Mouse (Mus musculus) forebrain, embryonic 15.5 days (tissue): ENCODE results near the gene Rps27rt. TPM values are rescaled to one million over a fixed set of nuclear protein-coding genes. Genes with fewer than 3 reads are reported as not detected.
"Not testable (repeated sequence)": the region's sequence is repeated elsewhere in the genome, so short reads cannot be mapped to it uniquely, and the experiment has no call there.

Source experiments
- ATAC-seq: fragments of 200-750 bp; cut with Nextera tagmentation; replicated peaks from 2 replicates; pipeline ENCODE4 v1.8.0; 2017; ENCODE audit warnings: mild to moderate bottlenecking, moderate TSS enrichment, moderate library complexity
- H3K27ac ChIP-seq: fragments of 300-500 bp; sonication (generic); replicated peaks from 2 replicates; pipeline ENCODE4 v1.5.1; 2015; ENCODE audit warnings: mild to moderate bottlenecking, inconsistent platforms
- H3K27me3 ChIP-seq: fragments of 300-500 bp; sonication (generic); 2 replicates; pipeline ENCODE4 v1.6.1; 2015; ENCODE audit warnings: inconsistent platforms
- H3K36me3 ChIP-seq: fragments of 300-500 bp; sonication (generic); 2 replicates; pipeline ENCODE4 v1.6.1; 2015; ENCODE audit warnings: mild to moderate bottlenecking, inconsistent platforms
- H3K4me1 ChIP-seq: fragments of 300-500 bp; sonication (generic); 2 replicates; pipeline ENCODE4 v1.6.1; 2015; ENCODE audit warnings: inconsistent platforms
- H3K4me2 ChIP-seq: fragments of 300-500 bp; sonication (generic); replicated peaks from 2 replicates; pipeline ENCODE4 v1.6.1; 2015; ENCODE audit warnings: mild to moderate bottlenecking, inconsistent platforms
- H3K4me3 ChIP-seq: fragments of 300-500 bp; sonication (generic); 2 replicates; pipeline ENCODE4 v1.5.1; 2015; ENCODE audit warnings: mild to moderate bottlenecking, inconsistent platforms
- H3K9ac ChIP-seq: fragments of 300-500 bp; sonication (generic); replicated peaks from 2 replicates; pipeline ENCODE4 v1.6.1; 2015; ENCODE audit warnings: mild to moderate bottlenecking, inconsistent platforms
- H3K9me3 ChIP-seq: fragments of 300-500 bp; sonication (generic); 2 replicates; pipeline ENCODE4 v1.6.1; 2016; ENCODE audit warnings: inconsistent platforms
- WGBS: fragments of 180-500 bp; shearing (Covaris S2); methylation state at CpG from one replicate; pipeline ENCODE4 v1.1.7; 2015; ENCODE audit warnings: mixed read lengths; 5-methylcytosine and 5-hydroxymethylcytosine counted together
- polyA plus RNA-seq: library from polyadenylated mRNA; unstranded; fragments of >200 nt; fragmentation: Nextera tagmentation; extraction: Ambion mirVana; gene quantifications from 2 replicates; pipeline ENCODE4 v1.2.1, GENCODE M21; 2015

Gene Rps27rt
- polyA plus RNA-seq, result 229 and 257 TPM in 2 replicates

- WGBS, result 85% methylated on average over 16 of the region's 16 CpGs
- no peak within 1 kb of the TSS for H3K27ac ChIP-seq
- ATAC-seq, result no peak
- H3K4me1 ChIP-seq, result peaks cover 11% of the 10 kb centered on the region
- no peak within 1 kb of the TSS for H3K4me3 ChIP-seq
- no peaks in the 10 kb centered on the region for H3K27me3 ChIP-seq
- no peak within 1 kb of the TSS for H3K9ac ChIP-seq
- no peak within 1 kb of the TSS for H3K4me2 ChIP-seq
- H3K36me3 ChIP-seq, result no peaks in the 10 kb centered on the region
- H3K9me3 ChIP-seq, result no peaks in the 10 kb centered on the region
Measured at GRCm38 (mm10) chr9:114982689-114983360, at the start of gene Rps27rt. TSS of gene Rps27rt (minus strand) at chr9:114982739.

- not testable (repeated sequence) for H3K27me3 ChIP-seq, H3K4me2 ChIP-seq, H3K36me3 ChIP-seq, H3K9ac ChIP-seq, H3K27ac ChIP-seq, H3K4me1 ChIP-seq, H3K4me3 ChIP-seq, H3K9me3 ChIP-seq, ATAC-seq
- 100% methylated on average over 1 of the region's 1 CpGs for WGBS
Measured at GRCm38 (mm10) chr9:115031046-115031445, 48.5 kb upstream of the Rps27rt start.

DNA sequence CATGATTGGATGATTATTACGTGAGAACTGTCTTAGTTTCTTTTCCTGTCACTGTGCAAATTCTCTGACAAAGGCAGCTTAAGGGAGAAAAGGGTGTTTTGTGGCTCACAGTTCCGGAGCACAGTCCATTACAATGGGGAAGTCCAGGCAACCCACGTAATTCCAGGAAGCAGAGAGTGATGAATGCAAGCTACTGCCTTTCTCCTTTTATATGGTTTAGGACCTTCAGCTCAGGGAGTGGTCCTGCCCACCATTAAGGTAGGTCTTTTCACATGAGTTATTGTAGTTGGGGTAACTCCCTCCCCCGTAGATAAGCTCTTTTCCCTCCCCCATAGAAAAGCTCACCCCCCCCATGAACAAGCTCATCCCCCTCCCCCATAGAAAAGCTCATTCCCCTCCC, 48.0 kb upstream of the Rps27rt start:
- no peak for ATAC-seq
- WGBS, result 31% methylated on average over 4 of the region's 4 CpGs
- no peak overlapping the region for H3K4me2 ChIP-seq

GRCm38 (mm10) chr9:115029307-115029706, 46.8 kb upstream of the Rps27rt start:
- no peak overlapping the region for H3K4me3 ChIP-seq
- no peaks in the 10 kb centered on the region for H3K9me3 ChIP-seq
- peak; percentile 39; the same call in 1 of the 2 replicates for ATAC-seq
- H3K4me1 ChIP-seq, result peaks cover 10% of the 10 kb centered on the region
- 3% methylated on average over 3 of the region's 3 CpGs for WGBS
- H3K9ac ChIP-seq, result no peak overlapping the region
- no peak overlapping the region for H3K4me2 ChIP-seq
- no peaks in the 10 kb centered on the region for H3K36me3 ChIP-seq
- H3K27me3 ChIP-seq, result no peaks in the 10 kb centered on the region
- H3K27ac ChIP-seq, result no peak overlapping the region

More for the DNA sequence above, 48.0 kb upstream of the Rps27rt start:
- H3K4me3 ChIP-seq, result no peak overlapping the region
- no peaks in the 10 kb centered on the region for H3K27me3 ChIP-seq
- H3K36me3 ChIP-seq, result no peaks in the 10 kb centered on the region
- H3K9ac ChIP-seq, result no peak overlapping the region
- H3K27ac ChIP-seq, result no peak overlapping the region
- no peaks in the 10 kb centered on the region for H3K9me3 ChIP-seq
- H3K4me1 ChIP-seq, result peaks cover 5% of the 10 kb centered on the region

DNA sequence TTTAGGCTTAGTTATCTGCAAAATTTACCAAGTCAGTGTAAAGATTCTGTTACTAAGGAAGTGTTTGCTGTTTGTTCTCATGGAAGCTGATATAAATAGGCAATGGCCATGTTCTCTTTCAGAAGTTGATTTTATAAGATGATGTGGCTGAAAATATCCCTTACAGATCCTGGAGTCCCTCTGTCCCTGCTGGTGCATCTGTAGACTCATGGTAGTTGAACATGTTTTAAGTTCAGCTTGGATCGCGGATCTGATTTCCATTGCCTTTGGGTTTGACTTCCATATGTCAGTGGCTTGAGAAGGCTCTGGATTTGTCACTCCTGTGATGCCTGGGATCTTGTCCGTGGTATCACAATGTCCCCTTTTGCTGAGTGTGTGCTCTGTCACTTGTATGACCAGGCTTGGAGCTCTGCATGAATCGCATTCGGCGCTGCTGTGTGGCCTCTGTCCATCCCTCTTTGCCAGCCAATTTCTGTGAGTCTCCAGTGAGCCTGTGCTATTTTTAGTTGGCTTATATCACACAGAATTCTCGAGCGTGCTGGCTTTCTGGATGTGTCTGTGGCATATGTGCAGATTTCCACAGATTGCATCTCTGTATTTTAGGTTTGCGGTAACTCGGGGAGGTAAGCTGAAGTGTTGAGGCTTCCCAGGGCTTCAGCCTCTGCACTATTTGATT, 41.3 kb upstream of the Rps27rt start:
- no peak overlapping the region for H3K9ac ChIP-seq
- no peak overlapping the region for H3K4me2 ChIP-seq
- WGBS, result 77% methylated on average over 10 of the region's 10 CpGs
- H3K4me3 ChIP-seq, result no peak overlapping the region
- no peak for ATAC-seq
- peak overlapping the region; percentile 76 for H3K27ac ChIP-seq
- no peaks in the 10 kb centered on the region for H3K9me3 ChIP-seq
- peaks cover 7% of the 10 kb centered on the region; the same call in 1 of the 2 replicates for H3K4me1 ChIP-seq
- no peaks in the 10 kb centered on the region for H3K27me3 ChIP-seq
- no peaks in the 10 kb centered on the region for H3K36me3 ChIP-seq

GRCm38 (mm10) chr9:115023137-115023536, 40.6 kb upstream of the Rps27rt start:
- no peaks in the 10 kb centered on the region for H3K27me3 ChIP-seq
- no peak for ATAC-seq

GRCm38 (mm10) chr9:115021419-115021818, 38.9 kb upstream of the Rps27rt start:
- ATAC-seq, result no peak
- Histone ChIP-seq H3K9me3 (no peaks in the 10 kb centered on the region), H3K27me3 (no peaks in the 10 kb centered on the region), H3K36me3 (no peaks in the 10 kb centered on the region), H3K9ac (no peak overlapping the region), H3K4me3 (no peak overlapping the region), H3K27ac (no peak overlapping the region), H3K4me1 (peaks cover 7% of the 10 kb centered on the region; the same call in 1 of the 2 replicates), H3K4me2 (no peak overlapping the region)
- 88% methylated on average over 2 of the region's 2 CpGs for WGBS

More at GRCm38 (mm10) chr9:115023137-115023536, 40.6 kb upstream of the Rps27rt start:
- Histone ChIP-seq H3K4me3 (no peak overlapping the region), H3K27ac (peak overlapping the region; percentile 76), H3K36me3 (no peaks in the 10 kb centered on the region), H3K4me1 (peaks cover 7% of the 10 kb centered on the region; the same call in 1 of the 2 replicates), H3K9ac (no peak overlapping the region), H3K4me2 (no peak overlapping the region), H3K9me3 (no peaks in the 10 kb centered on the region)
- WGBS, result 85% methylated on average over 3 of the region's 3 CpGs

DNA sequence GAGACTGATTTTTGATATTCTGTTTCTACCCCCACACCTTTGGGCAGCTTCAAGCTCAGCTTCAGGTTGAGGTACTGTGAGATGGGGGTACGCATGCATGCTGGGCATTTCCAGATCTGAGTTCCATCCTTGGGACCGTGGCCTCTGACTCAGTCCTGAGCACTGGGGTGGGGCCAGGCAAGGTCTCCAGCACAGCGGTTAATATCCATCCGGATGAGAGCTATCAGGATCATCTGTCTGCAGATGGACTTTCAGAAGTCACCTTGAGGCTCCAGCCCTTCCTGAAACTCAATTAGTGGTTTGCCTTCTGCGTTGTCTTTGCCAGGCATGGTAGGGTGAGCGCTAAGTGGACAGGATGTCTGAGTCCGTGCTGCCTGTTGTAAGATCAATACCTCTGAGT, 37.6 kb upstream of the Rps27rt start:
- H3K4me1 ChIP-seq, result peaks cover 7% of the 10 kb centered on the region; the same call in 1 of the 2 replicates
- no peaks in the 10 kb centered on the region for H3K36me3 ChIP-seq
- H3K4me2 ChIP-seq, result no peak overlapping the region
- 95% methylated on average over 7 of the region's 7 CpGs for WGBS
- H3K9me3 ChIP-seq, result 0 out of 2 replicates have a peak, but pooled peaks cover 4% of the 10 kb centered on the region
- no peak overlapping the region for H3K4me3 ChIP-seq
- H3K27ac ChIP-seq, result no peak overlapping the region
- no peak for ATAC-seq
- no peak overlapping the region for H3K9ac ChIP-seq
- no peaks in the 10 kb centered on the region for H3K27me3 ChIP-seq

DNA sequence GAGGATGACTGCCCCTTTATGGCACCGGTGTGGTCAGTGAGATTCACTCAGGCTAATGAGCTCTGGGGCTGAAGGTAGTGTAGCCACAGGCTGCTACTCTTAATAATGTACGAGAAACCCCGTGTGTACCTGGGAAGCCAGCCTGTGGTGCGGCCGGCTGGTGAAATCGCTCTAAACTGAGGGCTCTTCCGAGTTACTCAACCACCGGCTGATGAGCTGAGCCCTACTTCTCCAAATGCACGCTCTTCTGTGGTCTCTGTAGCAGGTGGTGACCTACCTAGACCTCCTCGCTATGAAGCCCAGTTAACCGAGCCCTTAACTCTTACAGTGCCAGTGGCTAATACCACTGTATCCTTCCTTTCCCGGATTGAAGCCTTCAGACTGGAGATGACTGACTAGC, 29.8 kb upstream of the Rps27rt start:
- ATAC-seq, result no peak
- H3K36me3 ChIP-seq, result no peaks in the 10 kb centered on the region
- 68% methylated on average over 12 of the region's 12 CpGs for WGBS
- H3K4me2 ChIP-seq, result no peak overlapping the region
- H3K9ac ChIP-seq, result no peak overlapping the region
- H3K4me1 ChIP-seq, result no peaks in the 10 kb centered on the region
- H3K27me3 ChIP-seq, result no peaks in the 10 kb centered on the region
- no peak overlapping the region for H3K27ac ChIP-seq
- H3K9me3 ChIP-seq, result 0 out of 2 replicates have a peak, but pooled peaks cover 4% of the 10 kb centered on the region
- no peak overlapping the region for H3K4me3 ChIP-seq

DNA sequence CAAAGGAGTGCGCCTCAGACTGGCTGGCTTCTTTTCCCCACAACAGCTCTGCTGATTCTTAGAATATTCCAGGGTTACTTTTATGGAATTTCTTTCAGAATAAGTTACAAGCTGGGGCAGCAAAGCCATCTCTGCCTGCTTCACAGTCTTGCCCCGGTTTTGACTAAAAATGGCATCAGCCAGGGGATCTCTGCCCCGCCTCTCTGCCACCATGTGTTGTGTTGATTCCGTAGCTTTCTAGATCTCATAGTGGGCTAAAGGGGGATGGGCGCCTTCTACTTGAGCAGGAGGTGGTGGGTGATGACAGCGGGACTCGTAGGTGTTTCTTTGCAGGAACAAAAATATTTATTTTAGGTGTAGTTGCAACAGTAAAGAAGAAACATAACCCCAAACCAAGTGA, 25.7 kb upstream of the Rps27rt start:
- ATAC-seq, result no peak
- Histone ChIP-seq H3K4me1 (no peaks in the 10 kb centered on the region), H3K27ac (no peak overlapping the region), H3K4me3 (no peak overlapping the region), H3K36me3 (no peaks in the 10 kb centered on the region), H3K9ac (no peak overlapping the region), H3K9me3 (no peaks in the 10 kb centered on the region), H3K27me3 (no peaks in the 10 kb centered on the region), H3K4me2 (no peak overlapping the region)
- 84% methylated on average over 7 of the region's 7 CpGs for WGBS

DNA sequence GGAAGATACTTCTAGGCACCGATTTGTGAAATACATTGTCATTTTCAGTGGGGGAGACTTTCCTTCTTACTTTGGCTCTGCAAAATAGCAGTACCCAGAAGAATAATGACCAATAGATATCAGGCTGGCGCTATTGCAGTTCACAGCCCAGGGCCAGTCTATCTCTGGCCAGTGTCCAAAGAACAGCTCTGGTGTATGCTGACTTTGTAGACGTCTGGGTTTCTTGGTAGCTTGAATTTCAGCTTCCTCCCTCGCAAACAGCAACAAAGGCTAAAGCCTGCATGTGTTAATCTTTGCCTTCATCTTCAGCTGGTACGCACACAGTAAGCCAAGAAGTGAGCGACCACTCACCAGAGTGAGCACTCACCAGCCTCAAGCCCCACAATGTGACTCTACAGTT, 25.2 kb upstream of the Rps27rt start:
- H3K36me3 ChIP-seq, result no peaks in the 10 kb centered on the region
- no peak overlapping the region for H3K27ac ChIP-seq
- ATAC-seq, result no peak
- no peaks in the 10 kb centered on the region for H3K9me3 ChIP-seq
- no peak overlapping the region for H3K4me2 ChIP-seq
- WGBS, result 78% methylated on average over 6 of the region's 6 CpGs
- no peaks in the 10 kb centered on the region for H3K4me1 ChIP-seq
- H3K9ac ChIP-seq, result no peak overlapping the region
- no peaks in the 10 kb centered on the region for H3K27me3 ChIP-seq
- H3K4me3 ChIP-seq, result no peak overlapping the region

GRCm38 (mm10) chr9:115005446-115005845, 22.9 kb upstream of the Rps27rt start:
- Histone ChIP-seq H3K4me2 (no peak overlapping the region), H3K27ac (no peak overlapping the region), H3K4me3 (no peak overlapping the region), H3K9ac (no peak overlapping the region), H3K27me3 (no peaks in the 10 kb centered on the region), H3K4me1 (no peaks in the 10 kb centered on the region), H3K36me3 (no peaks in the 10 kb centered on the region), H3K9me3 (no peaks in the 10 kb centered on the region)
- no peak for ATAC-seq
- 81% methylated on average over 10 of the region's 10 CpGs for WGBS
